9 mouse cellular contexts compared by ENCODE assay signal in genomic region chr12:83578896-83579569, GRCm38 (mm10). TPM values are rescaled to one million over a fixed set of nuclear protein-coding genes. Genes with fewer than 3 reads are reported as not detected.
DNase-seq lines count a peak whose midpoint lies in the region; ATAC-seq and TF ChIP-seq lines count a peak whose summit lies in the region.
"Had no signal": no experiment of that assay in that cellular context is flagged by ENCODE, and none has a peak within 500 bp of the region (broad histone marks: within the 10 kb centered on the region; RNA-seq: fewer than 3 reads in every experiment).

No protein-coding gene starts in this region.

- TF ChIP-seq CTCF in small intestine, adult 2 months (IDR thresholded peaks at IDR 0.05; ENCODE audit: extremely low read depth, insufficient read length, insufficient replicate concordance, low read depth, low read length), result no peak

- no peak; the same call in 1 of the 2 replicates for TF ChIP-seq POLR2A in small intestine, adult 2 months (IDR thresholded peaks at IDR 0.05; ENCODE audit: low read depth, low read length)

- no peaks in the 10 kb centered on the region for H3K4me1 ChIP-seq in kidney, embryonic 14.5 days (ENCODE audit: control insufficient read depth, insufficient read depth, low read length)
- no peaks in the 10 kb centered on the region; the same call in 1 of the 2 replicates for H3K4me1 ChIP-seq in intestine, embryonic 15.5 days (replicated peaks)
- H3K4me1 ChIP-seq in small intestine, adult 2 months (ENCODE audit: control insufficient read depth, insufficient read depth, insufficient read length, low read length), result peaks cover 26% of the 10 kb centered on the region; the same call in 1 of the 2 replicates
- no peaks in the 10 kb centered on the region; the same call in 1 of the 2 replicates for H3K4me1 ChIP-seq in midbrain, embryonic 11.5 days (ENCODE audit: control insufficient read depth, insufficient read depth, low read length)

- no peaks in the 10 kb centered on the region for H3K27me3 ChIP-seq in kidney, embryonic 14.5 days (ENCODE audit: control insufficient read depth, insufficient read depth, low read length)
- no peaks in the 10 kb centered on the region for H3K27me3 ChIP-seq in intestine, embryonic 15.5 days (replicated peaks)
- H3K27me3 ChIP-seq in small intestine, adult 2 months (ENCODE audit: control insufficient read depth, insufficient read depth, low read length), result no peaks in the 10 kb centered on the region
- H3K27me3 ChIP-seq in midbrain, embryonic 11.5 days (ENCODE audit: control insufficient read depth, insufficient read depth, low read length), result no peaks in the 10 kb centered on the region
- H3K27me3 ChIP-seq: Patski had no signal

- H3K4me3 ChIP-seq in kidney, embryonic 14.5 days (ENCODE audit: low read length), result no peak overlapping the region
- H3K4me3 ChIP-seq in intestine, embryonic 15.5 days (replicated peaks), result no peak overlapping the region
- H3K4me3 ChIP-seq in small intestine, adult 2 months (ENCODE audit: low read depth, low read length), result no peak overlapping the region
- H3K4me3 ChIP-seq in midbrain, embryonic 11.5 days (ENCODE audit: low read depth, low read length), result no peak overlapping the region

- no peaks in the 10 kb centered on the region for H3K9me3 ChIP-seq in kidney, embryonic 14.5 days (ENCODE audit: control insufficient read depth, low read length)
- no peaks in the 10 kb centered on the region for H3K9me3 ChIP-seq in intestine, embryonic 15.5 days
- no peaks in the 10 kb centered on the region for H3K9me3 ChIP-seq in midbrain, embryonic 11.5 days (ENCODE audit: control insufficient read depth, low read length)

- no peak for ATAC-seq in kidney, embryonic 14.5 days (ENCODE audit: low FRiP score, low TSS enrichment)
- peak; percentile 95 for ATAC-seq in intestine, embryonic 15.5 days
- ATAC-seq in monocyte, adult 5-6 weeks (replicated peaks; ENCODE audit: insufficient number of reproducible peaks, low FRiP score, low TSS enrichment, poor library complexity, severe bottlenecking), result no peak
- no peak for ATAC-seq in midbrain, embryonic 11.5 days (ENCODE audit: low FRiP score)
- ATAC-seq: Patski had no signal

- H3K27ac ChIP-seq in kidney, embryonic 14.5 days (ENCODE audit: low read depth, low read length), result no peak overlapping the region
- H3K27ac ChIP-seq in intestine, embryonic 15.5 days, result peak overlapping the region; percentile 81
- H3K27ac ChIP-seq in small intestine, adult 2 months (ENCODE audit: insufficient read depth, low read depth, low read length), result peak overlapping the region; percentile 85
- H3K27ac ChIP-seq in midbrain, embryonic 11.5 days (ENCODE audit: low read depth, low read length), result no peak overlapping the region

- peaks cover 17% of the 10 kb centered on the region; the same call in 1 of the 2 replicates for H3K36me3 ChIP-seq in kidney, embryonic 14.5 days (ENCODE audit: control insufficient read depth, insufficient read depth, low read length)
- H3K36me3 ChIP-seq in intestine, embryonic 15.5 days, result peaks cover 14% of the 10 kb centered on the region
- H3K36me3 ChIP-seq in small intestine, adult 2 months (ENCODE audit: control insufficient read depth, insufficient read depth, low read length), result peaks cover 22% of the 10 kb centered on the region
- H3K36me3 ChIP-seq in midbrain, embryonic 11.5 days (ENCODE audit: control insufficient read depth, insufficient read depth, low read length), result peaks cover 13% of the 10 kb centered on the region

- no peak overlapping the region for H3K9ac ChIP-seq in kidney, embryonic 14.5 days (ENCODE audit: low read depth, low read length)
- H3K9ac ChIP-seq in intestine, embryonic 15.5 days, result no peak overlapping the region
- H3K9ac ChIP-seq in midbrain, embryonic 11.5 days (ENCODE audit: low read length), result no peak overlapping the region

- WGBS in kidney, embryonic 14.5 days, result 58% methylated on average over 3 of the region's 3 CpGs
- whole genome bisulfite sequencing in intestine, embryonic 15.5 days, result 37% methylated on average over 3 of the region's 3 CpGs
- 25% methylated on average over 3 of the region's 3 CpGs for WGBS in small intestine, adult 2 months
- WGBS in midbrain, embryonic 11.5 days, result 58% methylated on average over 3 of the region's 3 CpGs

- H3K4me2 ChIP-seq in kidney, embryonic 14.5 days (replicated peaks; ENCODE audit: low read depth, low read length), result no peak overlapping the region
- H3K4me2 ChIP-seq in intestine, embryonic 15.5 days (replicated peaks), result peak overlapping the region; percentile 23; the same call in 1 of the 2 replicates
- H3K4me2 ChIP-seq in midbrain, embryonic 11.5 days, result no peak overlapping the region

- DNase-seq in kidney, adult 18-20 months, result peak; percentile 54
- DNase-seq in adrenal gland, postnatal 25 days, result peak; percentile 20
- DNase-seq in left cerebral cortex, adult 11 months (ENCODE audit: low spot score), result no peak
- DNase-seq in midbrain, embryonic 11.5 days (ENCODE audit: low spot score, missing footprints), result no peak

RNA-seq across cellular contexts. Expression of gene Zfyve1, which starts 18.0 kb away (rescaled TPM):
- 11.2 and 16.9 TPM in 2 replicates for polyA plus RNA-seq in kidney, embryonic 14.5 days (2014; fragmentation: Nextera tagmentation; extraction: Ambion mirVana)
- 40.5 and 42.3 TPM in 2 replicates for total RNA-seq in adrenal gland, postnatal 25 days (2021)
- polyA plus RNA-seq in intestine, embryonic 15.5 days (2015; fragmentation: Nextera tagmentation; extraction: Ambion mirVana), result 11.3 and 11.7 TPM in 2 replicates
- 24.0 and 54.4 TPM in 2 replicates for polyA plus RNA-seq in small intestine, adult 2 months (2012; rRNA removed)
- total RNA-seq in monocyte, adult 5-6 weeks (2017), result 15.9 to 24.5 TPM (median 19.2 TPM) in 3 replicates
- 19.4 and 21.4 TPM in 2 replicates for polyA plus RNA-seq in midbrain, embryonic 11.5 days (2014; fragmentation: Nextera tagmentation; extraction: Ambion mirVana)

RNA-seq across cellular contexts. Expression of gene Rbm25, which starts 52.0 kb away (rescaled TPM):
- 277 and 284 TPM in 2 replicates for polyA plus RNA-seq in kidney, embryonic 14.5 days (2014; fragmentation: Nextera tagmentation; extraction: Ambion mirVana)
- 114 and 118 TPM in 2 replicates for total RNA-seq in adrenal gland, postnatal 25 days (2021)
- 219 and 237 TPM in 2 replicates for polyA plus RNA-seq in intestine, embryonic 15.5 days (2015; fragmentation: Nextera tagmentation; extraction: Ambion mirVana)
- 3.3 and 12.0 TPM in 2 replicates for polyA plus RNA-seq in small intestine, adult 2 months (2012; rRNA removed)
- total RNA-seq in monocyte, adult 5-6 weeks (2017), result 239 to 354 TPM (median 242 TPM) in 3 replicates
- polyA plus RNA-seq in midbrain, embryonic 11.5 days (2014; fragmentation: Nextera tagmentation; extraction: Ambion mirVana), result 262 and 278 TPM in 2 replicates

RNA-seq across cellular contexts. Expression of gene Dcaf4, which starts 58.8 kb away (rescaled TPM):
- 27.4 and 28.1 TPM in 2 replicates for polyA plus RNA-seq in kidney, embryonic 14.5 days (2014; fragmentation: Nextera tagmentation; extraction: Ambion mirVana)
- 56.8 and 65.9 TPM in 2 replicates for total RNA-seq in adrenal gland, postnatal 25 days (2021)
- 26.1 and 27.3 TPM in 2 replicates for polyA plus RNA-seq in intestine, embryonic 15.5 days (2015; fragmentation: Nextera tagmentation; extraction: Ambion mirVana)
- 4.7 and 9.3 TPM in 2 replicates for polyA plus RNA-seq in small intestine, adult 2 months (2012; rRNA removed)
- 6.4 to 14.1 TPM (median 10.5 TPM) in 3 replicates for total RNA-seq in monocyte, adult 5-6 weeks (2017)
- 21.3 and 23.8 TPM in 2 replicates for polyA plus RNA-seq in midbrain, embryonic 11.5 days (2014; fragmentation: Nextera tagmentation; extraction: Ambion mirVana)

Comparison
In these comparisons a context has a peak if more than half of its experiments do, and no peak if none do; other contexts are left out.
1. DNase-seq: peak in kidney, adult 18-20 months (single experiment) and adrenal gland, postnatal 25 days (single experiment); none in left cerebral cortex, adult 11 months (single experiment) and midbrain, embryonic 11.5 days (single experiment).
2. H3K27ac ChIP-seq: peak in intestine, embryonic 15.5 days (single experiment) and small intestine, adult 2 months (single experiment); none in kidney, embryonic 14.5 days (single experiment) and midbrain, embryonic 11.5 days (single experiment).
3. RNA of gene Rbm25, which starts 52.0 kb away (polyA plus RNA-seq): 277 to 284 TPM in kidney, embryonic 14.5 days, 262 to 278 TPM in midbrain, embryonic 11.5 days and 219 to 237 TPM in intestine, embryonic 15.5 days; 3.3 to 12.0 TPM in small intestine, adult 2 months; every median in the first group is over 10 times any median in the second.